Mouse (Mus musculus) hindlimb bud, embryonic 11.5 days (tissue): ENCODE measurements around the gene Ppara.

ENCODE experiments used
- DNase-seq: peaks from one replicate; pipeline ENCODE4 v3.0.0-alpha.2; 2012; ENCODE audit warnings: low read depth, low spot score; ENCODE audit errors: extremely low spot score

Gene Ppara

DNA sequence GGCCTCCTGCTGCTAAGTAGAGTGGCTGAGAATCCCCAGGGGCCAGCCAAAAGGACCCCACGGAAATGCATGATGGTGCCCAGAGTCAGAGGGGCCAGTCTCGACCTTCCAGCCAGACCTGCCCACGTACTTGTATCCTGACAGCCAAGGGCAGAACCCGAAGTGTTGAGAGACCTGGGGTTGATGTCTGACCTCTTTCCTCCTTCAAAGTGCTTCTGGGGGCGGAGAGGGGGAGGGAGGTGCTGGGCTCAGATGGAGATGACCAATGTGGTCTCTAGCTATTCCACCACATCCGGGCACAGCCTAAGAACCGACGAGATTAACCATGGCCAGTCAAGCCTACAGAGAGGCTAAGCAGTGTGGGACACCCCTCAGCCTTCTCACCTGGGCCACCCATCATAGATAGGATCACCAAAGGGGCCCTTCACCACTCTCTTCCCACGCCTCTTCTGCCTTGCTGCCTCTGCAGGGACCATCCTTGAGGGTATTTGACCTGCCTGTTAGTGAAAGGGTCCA is 29.7 kb upstream of the Ppara start:
- DNase-seq: no peak

- no peak for DNase-seq
Observed at GRCm38 (mm10) chr15:85705566-85706332, 29.0 kb upstream of the Ppara start.

DNA sequence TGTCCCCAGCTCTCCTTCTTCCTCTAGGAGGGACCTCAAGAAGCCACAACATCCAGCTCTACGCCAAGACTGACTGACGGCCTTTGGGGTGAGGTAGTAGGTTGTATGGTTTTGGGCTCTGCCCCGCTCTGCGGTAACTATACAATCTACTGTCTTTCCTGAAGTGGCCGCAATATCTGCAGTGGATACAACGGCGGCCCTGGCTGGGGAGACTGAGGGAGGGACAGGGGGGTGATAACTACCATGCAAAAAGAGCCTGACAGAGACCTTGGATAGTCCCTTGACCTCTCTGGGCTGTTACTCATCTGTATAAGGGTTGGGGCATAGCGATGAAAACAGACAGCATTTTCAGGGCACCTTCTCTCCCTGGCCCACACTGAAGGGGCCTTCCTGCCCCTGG is 28.3 kb upstream of the Ppara start:
- no peak for DNase-seq

DNA sequence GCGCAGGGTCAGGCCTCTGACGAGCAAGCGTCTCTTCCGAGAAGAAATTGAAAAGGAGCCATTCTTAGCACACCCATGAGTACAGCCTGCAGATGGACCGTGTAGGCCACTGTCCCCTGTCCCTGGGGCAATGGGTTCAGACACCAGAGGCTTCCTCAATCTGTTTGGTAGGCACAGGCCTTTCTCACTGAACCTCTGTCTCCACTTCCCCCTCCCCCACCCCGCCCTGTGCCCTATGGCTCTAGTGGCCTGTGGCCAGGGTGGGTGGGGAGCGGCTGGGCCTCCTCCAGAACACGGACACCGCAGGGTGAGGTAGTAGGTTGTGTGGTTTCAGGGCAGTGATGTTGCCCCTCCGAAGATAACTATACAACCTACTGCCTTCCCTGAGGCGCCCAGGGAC is 27.8 kb upstream of the Ppara start:
- DNase-seq: no peak

GRCm38 (mm10) chr15:85707458-85708030 is 27.2 kb upstream of the Ppara start:
- DNase-seq: no peak

- DNase-seq: no peak
Observed at GRCm38 (mm10) chr15:85708217-85708616, 26.6 kb upstream of the Ppara start.

DNA sequence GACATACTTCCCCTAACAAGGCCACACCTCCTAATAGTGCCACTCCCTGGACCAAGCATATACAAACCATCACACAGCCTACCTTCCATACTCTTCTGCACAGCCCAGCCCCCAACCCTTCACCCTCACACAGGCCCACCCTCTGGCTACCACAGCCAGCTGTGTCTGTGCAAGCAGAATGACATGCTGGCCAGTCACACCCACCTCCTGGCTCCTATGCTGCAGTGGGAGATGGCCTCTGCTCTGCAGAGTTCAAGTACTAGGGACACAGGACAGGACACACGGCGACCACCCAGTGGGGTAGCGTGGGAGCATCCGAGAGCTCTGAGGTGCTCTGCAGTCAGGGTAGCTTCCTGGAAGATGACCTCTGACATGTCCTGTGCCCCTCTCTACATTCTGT is 25.9 kb upstream of the Ppara start:
- DNase-seq: no peak

DNA sequence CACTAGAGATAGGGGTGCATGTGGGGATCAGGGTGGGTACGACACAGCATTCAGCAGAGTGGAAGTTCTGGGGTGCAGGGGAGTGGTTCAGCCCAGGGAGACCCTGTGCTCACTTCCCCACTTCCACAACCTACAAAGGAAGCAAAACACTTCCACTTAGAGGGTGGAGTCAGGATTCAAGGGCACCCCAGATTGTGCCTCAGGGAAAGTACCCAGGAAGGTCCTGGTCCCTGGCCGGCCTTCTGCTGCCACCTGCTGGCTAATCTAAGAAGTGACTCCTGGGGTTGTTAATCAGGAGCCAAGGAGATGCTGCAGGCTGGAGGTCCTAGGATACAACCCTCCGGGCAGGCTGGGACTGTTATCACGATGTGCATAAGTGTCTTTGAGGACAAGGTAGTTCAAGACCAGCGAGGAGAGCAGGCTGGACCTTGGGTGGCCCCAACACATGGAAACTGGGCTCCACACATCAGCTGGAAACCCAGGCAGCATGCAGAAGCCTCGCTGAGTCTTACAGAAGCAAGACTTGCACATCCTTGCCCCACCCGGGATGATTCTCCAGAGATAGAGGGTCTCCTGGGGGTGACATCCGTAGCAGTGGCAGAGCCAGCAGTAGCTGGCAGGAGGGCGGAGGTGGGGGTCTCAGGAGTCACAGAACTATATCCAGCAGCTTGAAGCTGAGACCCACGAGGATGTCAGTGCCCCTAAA is 25.4 kb upstream of the Ppara start:
- DNase-seq: no peak

GRCm38 (mm10) chr15:85710179-85710578 is 24.6 kb upstream of the Ppara start:
- no peak for DNase-seq

DNA sequence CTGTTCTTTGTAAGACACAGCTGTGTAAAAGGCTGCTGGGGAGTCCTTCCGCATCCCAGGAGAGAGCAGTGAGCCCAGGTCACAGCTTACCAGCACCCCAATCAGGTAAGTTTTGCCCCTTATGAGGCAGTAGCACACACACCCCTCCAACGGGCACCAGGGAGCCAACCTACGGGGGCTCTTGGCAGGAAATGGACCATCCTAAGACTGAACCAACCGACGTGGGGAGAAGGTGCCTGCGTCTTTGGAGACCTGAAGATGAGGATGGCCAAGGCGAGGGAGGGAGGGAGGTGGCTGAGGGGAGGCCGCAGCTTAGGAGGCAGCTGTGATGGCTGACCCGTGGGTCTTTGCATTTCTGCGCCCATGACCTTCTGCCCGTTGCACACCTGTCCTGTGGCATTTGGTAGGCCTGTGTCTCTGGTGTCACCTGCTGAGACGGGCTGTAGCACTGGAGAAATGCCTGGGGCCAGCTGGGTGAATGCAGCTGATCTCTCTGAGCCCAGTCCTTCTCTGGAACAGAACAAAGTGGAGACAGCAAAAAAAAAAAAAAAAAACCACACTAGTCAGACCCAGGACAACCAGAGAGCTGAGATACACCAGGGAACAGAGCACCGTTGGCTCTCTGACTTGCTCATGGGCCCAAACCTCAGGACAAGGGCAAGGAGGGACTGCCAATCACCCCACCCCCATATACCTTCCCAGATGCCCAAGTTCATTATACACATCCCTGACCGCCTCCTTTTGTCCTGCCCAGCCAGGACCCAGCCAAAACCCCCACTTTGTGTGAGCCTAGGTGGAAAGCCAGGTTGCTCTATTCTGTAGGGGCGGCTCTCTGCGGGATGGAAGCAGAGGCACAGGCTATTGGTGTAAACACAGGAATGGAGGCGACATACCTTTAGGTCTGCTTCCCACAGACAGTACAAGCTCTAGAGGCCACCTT is 23.9 kb upstream of the Ppara start:
- DNase-seq: no peak

GRCm38 (mm10) chr15:85712565-85713168 is 22.1 kb upstream of the Ppara start:
- no peak for DNase-seq

DNA sequence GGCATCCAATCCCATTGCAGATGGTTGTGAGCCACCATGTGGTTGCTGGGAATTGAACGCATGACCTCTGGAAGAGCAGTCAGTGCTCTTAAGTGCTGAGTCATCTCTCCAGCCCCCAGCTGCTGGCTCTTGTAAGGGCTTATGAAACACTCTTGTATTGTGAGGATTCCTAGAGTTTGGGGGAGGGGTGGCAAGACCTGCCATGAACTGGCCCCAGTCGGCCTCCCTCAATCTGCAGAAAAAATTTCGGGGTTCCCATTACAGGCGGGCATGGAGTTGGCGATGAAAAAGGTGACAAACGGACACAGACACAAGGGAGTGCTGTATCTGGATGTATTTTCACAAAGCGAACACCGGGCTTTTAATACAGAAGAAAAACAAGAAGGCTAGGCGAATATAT is 21.4 kb upstream of the Ppara start:
- DNase-seq: no peak

DNA sequence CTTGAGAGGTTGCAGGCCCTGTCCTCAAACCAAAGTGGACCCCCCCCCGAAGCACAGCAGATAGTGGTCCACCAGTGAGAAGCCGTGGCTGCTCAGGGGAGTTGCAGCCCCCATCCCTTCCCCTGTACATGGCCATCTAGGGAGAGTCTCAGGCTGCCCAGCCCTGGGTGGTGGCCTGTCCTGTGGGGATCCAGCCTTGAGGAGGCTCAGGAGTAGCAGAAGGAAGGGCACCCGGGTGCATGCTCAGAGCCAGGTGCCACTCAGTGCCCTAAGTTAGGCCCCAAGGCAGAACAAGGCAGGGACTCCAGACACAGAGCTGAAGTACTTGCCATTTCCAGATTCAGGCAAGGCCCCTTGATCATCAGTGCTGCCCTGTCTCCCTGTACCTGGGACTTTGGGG is 19.7 kb upstream of the Ppara start:
- DNase-seq: no peak

- no peak for DNase-seq
Observed at GRCm38 (mm10) chr15:85716045-85716444, 18.7 kb upstream of the Ppara start.

DNA sequence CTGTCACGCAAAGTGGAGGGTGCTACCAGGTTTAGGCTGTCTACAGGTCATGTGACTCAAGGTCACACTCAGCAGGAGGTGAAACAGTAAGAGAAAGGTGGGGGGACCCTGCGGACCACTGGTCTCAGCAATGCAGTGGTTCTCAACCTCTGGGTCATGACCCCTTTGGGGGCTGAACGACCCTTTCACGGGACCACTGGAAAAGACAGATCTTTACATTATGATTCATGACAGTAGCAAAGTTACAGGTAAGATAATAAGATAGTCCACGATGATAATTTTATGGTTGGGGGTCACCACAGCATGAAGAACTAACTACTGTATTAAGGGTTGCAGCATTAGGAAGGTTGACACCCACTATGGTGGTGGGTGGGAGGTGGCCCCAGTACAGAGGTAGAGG is 18.2 kb upstream of the Ppara start:
- DNase-seq: no peak

DNA sequence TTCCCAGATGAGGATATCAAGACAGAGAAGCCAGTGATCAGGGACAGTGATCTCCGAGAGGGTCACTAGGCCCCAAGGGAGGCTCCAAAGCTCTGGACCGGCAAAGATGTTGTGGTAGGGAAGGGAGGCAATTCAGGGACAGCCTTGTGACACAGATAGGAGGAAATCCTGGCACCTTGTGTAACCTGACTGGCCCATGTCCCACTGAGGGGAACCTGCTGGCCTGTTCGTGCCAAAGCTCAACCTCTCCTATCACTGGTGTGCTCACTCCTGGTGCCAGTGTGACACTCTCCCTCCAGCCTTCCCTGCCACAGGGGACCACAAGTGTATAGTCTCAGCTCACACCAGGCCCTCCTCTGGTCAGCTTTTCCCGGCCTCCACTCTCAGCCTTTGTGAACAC is 17.8 kb upstream of the Ppara start:
- DNase-seq: no peak

DNA sequence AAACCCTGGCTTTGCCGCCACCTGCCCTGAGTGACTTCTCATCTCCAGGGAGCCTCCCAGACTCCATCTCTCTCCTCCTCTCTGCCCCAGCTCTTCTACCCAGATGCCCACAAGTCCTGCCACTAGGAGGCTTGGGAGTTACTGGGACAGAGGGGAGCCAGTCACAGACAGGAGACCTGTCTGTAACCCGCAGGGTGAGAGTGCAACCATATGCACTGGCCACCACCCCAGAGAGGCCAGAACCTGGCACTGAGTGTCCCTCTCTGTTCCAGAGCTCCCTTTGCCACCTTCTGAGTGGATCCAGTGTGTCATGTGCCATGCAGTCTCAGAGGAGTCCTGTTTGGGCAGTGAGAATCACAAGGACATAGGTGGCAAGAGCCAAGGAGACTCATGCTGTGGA is 17.0 kb upstream of the Ppara start:
- no peak for DNase-seq

GRCm38 (mm10) chr15:85719017-85719416 is 15.8 kb upstream of the Ppara start:
- DNase-seq: no peak

- DNase-seq: no peak
Observed at GRCm38 (mm10) chr15:85720366-85720841, 14.4 kb upstream of the Ppara start.
